Mouse (Mus musculus): ENCODE measurements around the gene Tsc22d4.
"Not testable (repeated sequence)": the region's sequence is repeated elsewhere in the genome, so short reads cannot be mapped to it uniquely, and the experiment has no call there.

The Tsc22d4 gene

DNA sequence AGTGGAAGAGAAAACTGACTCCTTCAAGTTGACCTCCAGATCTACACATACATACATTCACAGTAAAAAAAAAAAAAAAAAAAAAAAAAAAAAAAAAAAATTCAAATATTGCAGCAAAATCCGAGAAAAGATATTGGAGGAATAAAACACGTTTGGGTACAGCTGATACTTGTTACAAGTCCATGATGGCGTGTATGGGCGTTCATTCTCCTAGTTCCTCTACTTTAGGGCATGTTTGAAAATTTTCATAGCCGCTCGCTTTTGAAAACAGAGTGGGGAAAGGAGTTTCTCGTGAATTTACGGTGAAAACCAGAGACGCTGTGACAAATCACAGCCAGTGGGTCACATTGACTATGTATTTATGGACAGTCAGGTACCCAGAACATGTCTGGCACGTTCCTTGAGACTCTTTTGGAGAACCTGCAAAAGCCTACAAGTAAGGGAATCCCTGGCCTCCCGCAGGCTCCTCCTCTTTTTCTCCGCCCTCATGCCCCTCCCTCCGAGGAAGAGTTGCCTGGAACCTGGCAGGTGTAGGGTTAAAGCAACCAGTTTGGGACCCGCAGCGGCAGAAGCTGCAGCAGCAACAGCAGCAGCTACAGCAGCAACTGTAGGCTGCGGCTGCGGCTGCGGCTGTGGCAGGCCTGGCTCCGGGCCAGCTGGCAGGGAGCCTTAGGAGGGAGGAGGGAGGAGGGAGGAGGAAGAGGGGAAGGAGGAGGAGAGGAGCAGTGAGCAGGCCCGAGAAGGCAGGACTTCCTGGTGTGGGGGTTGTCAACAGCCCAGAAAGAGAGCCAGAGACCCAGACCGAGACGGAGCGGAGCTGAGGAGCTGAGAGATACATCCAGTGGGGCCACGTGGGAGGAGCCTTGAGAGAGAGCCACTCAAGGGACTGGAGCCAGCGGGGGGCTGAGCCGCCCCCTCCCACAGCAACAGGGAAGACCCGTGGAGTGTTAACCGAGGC lies at the start of gene Tsc22d4:
Tsc22d4 (plus strand) TSS at position 517 of the 958 bp plus-strand sequence.
- DNase-seq (ENCODE audit: low spot score in 2 of 2): peak; percentile 70 to 80

GRCm38 (mm10) chr5:137695930-137696329 lies 49.6 kb upstream of the Tsc22d4 start:
- no peak for DNase-seq (ENCODE audit: low spot score in 2 of 2)

- no peak for DNase-seq (ENCODE audit: low spot score in 2 of 2)
Measured at GRCm38 (mm10) chr5:137699080-137699479, 46.5 kb upstream of the Tsc22d4 start.

DNA sequence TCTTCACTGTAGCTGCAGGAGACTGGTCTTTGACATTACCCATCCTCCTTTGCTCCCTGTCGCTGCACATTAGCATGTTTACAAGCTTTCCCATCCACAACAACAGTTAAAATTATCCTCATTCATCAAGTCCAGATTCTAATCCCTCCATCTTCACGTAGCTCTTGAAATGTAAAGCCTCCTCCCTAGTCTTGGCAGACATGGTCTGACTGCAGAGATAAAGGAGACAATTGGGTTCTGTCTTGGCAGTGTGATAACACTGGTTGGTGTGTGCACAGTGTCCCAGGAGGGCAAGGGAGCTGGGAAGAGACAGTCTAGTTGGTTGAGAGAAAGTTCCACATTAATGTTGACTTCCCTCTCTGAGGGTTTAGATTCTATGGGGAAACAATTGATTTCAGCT lies 45.7 kb upstream of the Tsc22d4 start:
- no peak for DNase-seq (ENCODE audit: low spot score in 2 of 2)

DNA sequence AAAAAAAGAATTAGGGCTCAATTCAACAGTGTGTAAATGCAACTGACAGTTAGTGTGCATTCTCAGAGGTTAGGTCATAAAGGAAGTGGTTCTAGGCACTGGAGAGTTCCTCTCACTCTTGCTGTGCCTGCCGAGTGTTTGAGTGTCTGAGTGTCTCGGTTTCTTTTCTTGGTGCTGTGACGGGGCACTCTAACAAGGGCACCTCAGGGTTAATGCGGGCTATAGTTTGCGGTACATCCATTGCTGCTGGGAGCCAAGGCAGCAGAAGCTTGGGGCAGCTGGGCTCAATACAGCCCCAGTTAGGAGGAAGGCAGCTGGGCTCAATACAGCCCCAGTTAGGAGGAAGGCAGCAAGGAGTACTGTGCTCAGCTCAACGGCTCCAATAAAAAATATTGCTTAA lies 40.3 kb upstream of the Tsc22d4 start:
- DNase-seq (ENCODE audit: low spot score in 2 of 2): no peak

DNA sequence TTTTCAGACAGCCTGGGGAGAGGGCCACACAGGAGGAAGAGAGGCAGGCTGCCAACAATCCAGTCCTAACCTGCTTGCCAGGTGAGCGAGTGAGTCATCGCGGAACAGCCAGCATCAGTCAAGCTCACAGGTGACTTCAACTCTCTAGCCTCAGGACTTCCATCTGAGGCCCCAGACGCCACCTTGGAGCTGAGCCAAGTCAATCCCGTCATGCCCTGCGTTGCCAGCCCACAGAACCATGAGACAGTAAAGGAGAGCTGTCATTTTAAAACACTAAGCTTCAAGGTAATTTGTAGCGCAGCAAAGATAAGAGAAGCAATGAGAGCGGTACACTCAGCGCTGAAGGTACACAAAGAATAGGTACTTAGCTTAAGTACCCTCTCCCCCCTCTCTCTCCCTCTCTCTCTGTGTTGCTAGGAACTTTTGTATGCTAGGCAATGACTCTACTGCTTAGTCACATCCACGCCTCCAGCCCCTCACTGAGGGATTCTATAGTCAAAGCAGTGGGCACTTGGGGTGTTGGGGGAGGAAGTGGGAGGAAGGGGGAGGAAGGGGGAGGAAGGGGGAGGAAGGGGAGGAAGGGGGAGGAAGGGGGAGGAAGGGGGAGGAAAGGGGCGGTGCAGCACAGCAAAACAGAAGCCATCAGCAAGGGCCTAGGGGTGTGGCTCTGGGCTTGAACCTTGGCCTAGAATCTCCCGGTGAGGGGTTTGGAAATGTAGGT lies 38.5 kb upstream of the Tsc22d4 start:
- DNase-seq (ENCODE audit: low spot score in 2 of 2): no peak

- DNase-seq (ENCODE audit: low spot score in 2 of 2): no peak
Measured at GRCm38 (mm10) chr5:137713454-137713853, 32.1 kb upstream of the Tsc22d4 start.

DNA sequence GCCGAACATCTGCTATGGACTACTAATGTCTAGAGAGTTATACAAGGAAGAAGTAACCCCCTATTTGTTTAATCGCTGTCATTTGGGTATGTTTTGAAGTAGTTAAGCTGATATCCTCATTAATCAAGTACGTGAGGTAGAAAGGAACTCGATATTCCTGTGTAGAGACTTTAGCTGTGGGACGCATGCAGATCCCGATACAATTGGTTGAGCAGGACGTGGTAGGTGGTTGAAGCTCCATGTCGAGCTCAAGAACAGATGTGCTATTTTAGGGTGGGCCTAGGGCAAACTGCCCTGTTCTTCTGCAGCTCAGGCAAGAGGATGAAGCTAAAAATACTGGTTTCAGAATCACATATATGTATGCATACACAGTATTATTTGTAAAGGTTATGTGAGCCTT lies 29.8 kb upstream of the Tsc22d4 start:
- no peak for DNase-seq (ENCODE audit: low spot score in 2 of 2)

DNA sequence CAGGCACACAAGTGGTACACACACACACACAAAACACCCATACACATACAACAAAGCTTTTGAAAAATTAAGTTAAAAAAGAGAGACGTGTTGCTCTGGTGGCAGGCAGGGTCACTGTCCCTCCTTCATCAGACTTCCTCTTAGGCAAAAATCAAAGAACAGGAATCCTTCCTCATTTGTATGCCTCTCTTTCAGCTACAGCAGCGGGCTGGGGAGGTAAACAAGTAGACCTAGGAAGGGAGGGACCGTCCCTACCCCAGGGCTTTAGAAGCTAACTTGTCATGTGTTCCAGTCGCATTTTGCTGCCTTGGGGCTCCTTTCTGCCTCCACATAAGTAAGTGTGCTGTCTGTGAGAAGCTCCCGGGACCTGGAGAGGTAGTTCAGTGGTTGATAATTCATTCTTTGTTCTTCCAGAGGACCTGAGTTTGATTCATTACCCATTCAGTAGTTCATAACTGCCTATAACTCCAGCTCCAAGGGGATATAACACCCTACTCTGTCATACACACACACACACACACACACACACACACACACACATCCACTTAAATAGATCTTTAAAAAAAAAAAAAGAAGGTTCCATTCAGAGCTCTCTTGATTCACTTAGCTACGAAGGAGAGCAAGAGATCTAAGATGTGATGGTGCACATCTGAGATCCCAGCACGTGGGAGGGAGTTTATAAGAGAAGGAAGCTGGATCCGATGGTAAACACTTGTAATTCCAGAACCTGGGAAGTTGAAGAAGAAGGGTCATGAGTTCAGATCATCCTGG lies 27.3 kb upstream of the Tsc22d4 start:
- DNase-seq (ENCODE audit: low spot score in 2 of 2): no peak

DNA sequence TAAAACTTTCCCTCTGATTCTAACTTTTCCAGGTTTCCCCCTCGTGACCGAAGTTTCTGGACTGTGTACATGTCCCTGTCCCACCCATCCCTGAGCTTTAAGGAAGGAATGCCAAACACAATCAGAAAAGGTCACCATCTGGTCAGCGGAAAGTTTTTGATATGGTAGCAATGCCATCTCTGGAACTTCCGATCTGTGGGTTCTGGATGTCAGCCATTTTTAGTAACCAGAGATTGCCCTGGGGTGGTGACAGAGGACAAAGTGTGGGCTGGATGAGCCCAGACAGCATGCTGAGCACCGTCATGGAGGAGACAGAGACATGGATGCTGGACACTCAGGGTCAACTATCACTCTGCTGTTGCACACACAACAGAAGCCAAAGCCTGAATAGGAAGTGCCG lies 26.4 kb upstream of the Tsc22d4 start:
- no peak for DNase-seq (ENCODE audit: low spot score in 2 of 2)

DNA sequence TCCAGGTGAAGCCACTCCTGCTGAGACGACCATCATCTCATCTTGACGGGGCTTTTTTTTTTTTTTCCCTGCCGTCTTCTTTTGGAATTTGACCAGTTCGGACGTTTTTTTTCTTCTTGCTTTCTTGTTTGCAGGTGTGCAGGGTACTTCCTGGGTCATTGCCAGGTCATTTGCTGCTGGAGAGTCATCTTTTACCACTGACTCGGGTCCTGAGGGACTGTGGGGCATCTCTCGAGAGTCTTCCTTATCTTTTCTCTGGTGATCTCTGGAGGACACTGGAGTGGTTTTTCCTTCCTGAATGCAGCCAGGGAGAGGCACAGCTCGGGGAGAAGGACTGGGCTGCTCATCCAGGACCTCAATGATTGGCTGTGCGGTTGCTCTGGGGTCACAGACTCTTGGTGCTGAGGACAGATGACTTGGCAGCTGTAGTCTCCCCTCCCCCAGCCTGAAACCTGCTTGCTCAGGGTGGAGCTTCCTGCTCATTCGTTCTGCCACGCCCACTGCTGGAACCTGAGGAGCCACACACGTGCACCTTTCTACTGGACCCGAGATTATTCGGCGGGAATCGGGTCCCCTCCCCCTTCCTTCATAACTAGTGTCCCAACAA lies 24.9 kb upstream of the Tsc22d4 start:
- DNase-seq (ENCODE audit: low spot score in 2 of 2): not testable (repeated sequence)

GRCm38 (mm10) chr5:137723840-137724239 lies 21.7 kb upstream of the Tsc22d4 start:
- no peak for DNase-seq (ENCODE audit: low spot score in 2 of 2)

GRCm38 (mm10) chr5:137726767-137727166 lies 18.8 kb upstream of the Tsc22d4 start:
- no peak for DNase-seq (ENCODE audit: low spot score in 2 of 2)

DNA sequence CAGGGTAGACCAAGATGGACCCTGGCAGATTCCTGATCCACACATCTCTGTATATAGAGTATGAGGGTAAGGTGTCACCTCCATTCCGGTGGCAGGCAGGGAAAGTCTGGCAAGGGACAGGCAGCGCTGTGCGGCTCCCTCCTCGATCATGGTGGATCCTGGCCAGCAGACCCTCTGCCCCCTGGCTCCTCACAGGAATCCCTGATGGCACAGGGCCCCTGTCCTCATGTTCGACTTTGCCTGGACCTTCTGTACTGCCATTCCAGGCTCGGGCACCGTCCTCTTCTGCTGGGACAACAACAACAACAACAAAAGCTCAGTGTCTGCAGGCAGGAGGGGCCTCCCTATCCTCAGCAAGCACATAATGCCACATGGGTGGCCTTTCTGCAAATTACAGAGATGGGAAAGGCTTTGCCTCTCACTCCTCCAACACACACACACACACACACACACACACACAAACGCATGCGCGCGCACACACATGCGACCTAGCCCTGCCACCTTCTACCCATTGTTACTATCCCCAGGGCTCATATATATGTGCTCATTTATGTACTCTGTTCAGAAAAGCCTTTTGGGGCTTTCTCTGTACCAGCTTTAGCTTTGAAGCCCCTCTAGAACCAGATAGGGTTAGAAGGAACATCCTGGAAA lies 11.8 kb upstream of the Tsc22d4 start:
- no peak for DNase-seq (ENCODE audit: low spot score in 2 of 2)

GRCm38 (mm10) chr5:137734289-137735061 lies 11.1 kb upstream of the Tsc22d4 start:
- peak; percentile 63 to 67 for DNase-seq (ENCODE audit: low spot score in 2 of 2)

- DNase-seq (ENCODE audit: low spot score in 2 of 2): no peak
Measured at GRCm38 (mm10) chr5:137737400-137737940, 8.1 kb upstream of the Tsc22d4 start.

DNA sequence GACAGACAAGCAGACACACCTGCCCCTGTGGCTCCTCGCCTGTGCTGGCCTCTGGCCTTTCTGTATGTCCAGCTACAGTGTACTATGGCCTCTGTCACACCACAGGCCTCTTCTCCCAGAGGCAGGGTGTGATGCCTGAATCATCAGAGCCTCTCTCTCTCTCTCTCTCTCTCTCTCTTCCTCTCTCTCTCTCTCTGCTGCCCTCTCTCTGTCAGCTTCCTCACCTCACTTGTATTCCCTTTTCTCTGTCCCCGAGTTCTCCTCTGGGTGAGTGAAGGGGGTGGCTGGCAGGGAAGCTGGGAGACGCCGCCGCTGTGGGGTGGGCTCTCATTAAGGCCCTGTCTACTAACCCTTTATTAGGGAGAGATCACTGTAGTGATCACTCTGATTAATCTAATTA lies 7.0 kb upstream of the Tsc22d4 start:
- no peak for DNase-seq (ENCODE audit: low spot score in 2 of 2)

- no peak for DNase-seq (ENCODE audit: low spot score in 2 of 2)
Measured at GRCm38 (mm10) chr5:137739471-137739870, 6.1 kb upstream of the Tsc22d4 start.

DNA sequence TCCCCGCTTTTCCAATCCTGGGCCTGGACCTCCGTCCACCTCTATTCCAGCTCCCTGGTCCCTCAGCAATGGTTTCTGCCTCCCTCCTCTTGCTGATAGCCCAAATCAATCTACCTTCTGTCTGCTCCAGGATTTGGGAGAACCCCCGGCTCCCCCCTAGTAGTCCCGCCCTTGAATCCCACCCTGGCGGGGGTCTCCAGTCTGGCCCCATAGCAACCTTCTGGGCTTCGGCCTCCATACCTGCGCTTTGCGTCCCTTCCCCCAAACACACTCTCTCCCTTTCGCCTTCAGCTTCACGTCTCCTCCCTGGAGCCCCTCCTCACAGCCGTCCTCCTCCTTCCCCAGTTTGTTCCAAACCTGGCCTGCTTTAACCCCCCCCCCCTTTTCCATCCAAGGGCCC lies 5.0 kb upstream of the Tsc22d4 start:
- DNase-seq (ENCODE audit: low spot score in 2 of 2): no peak
